Comparison of ENCODE assay signal across 29 mouse cellular contexts in the genomic region with DNA sequence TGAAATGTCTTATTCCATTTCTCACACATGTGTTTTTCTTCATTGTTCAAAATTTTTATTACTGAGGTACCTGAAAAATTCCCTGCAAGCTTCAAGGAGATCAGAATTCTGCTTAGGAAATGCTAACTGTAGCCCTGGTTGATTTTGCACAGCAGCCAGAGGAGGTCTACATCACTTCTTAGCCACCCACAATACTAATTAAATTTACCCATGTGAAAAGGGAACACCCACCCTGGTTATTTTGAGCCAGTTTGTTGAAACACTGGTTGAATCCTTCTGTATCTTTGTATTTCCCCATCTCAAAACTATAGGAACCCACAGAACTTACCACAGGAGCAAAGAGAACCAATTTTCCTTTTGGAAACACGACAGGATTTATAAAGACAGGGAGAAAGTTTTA.
DNase-seq lines count a peak whose midpoint lies in the region; ATAC-seq and TF ChIP-seq lines count a peak whose summit lies in the region.
"Had no signal": no experiment of that assay in that cellular context is flagged by ENCODE, and none has a peak within 500 bp of the region (broad histone marks: within the 10 kb centered on the region; RNA-seq: fewer than 3 reads in every experiment).

No protein-coding gene starts in this region.

- no peaks in the 10 kb centered on the region for H3K9me3 ChIP-seq in forebrain, embryonic 14.5 days (replicated peaks; ENCODE audit: control insufficient read depth, low read length)
- H3K9me3 ChIP-seq: embryonic facial prominence, embryonic 12.5 days; embryonic facial prominence, embryonic 15.5 days; forebrain, embryonic 15.5 days; G1E; heart, embryonic 10.5 days; heart, embryonic 13.5 days had no signal

- no peak overlapping the region for H3K4me3 ChIP-seq in left cerebral cortex, adult 2 months
- no peak overlapping the region for H3K4me3 ChIP-seq in forebrain, embryonic 14.5 days (ENCODE audit: low read depth, low read length)
- H3K4me3 ChIP-seq: embryonic facial prominence, embryonic 12.5 days; embryonic facial prominence, embryonic 15.5 days; forebrain, embryonic 15.5 days; heart, adult 2 months; heart, embryonic 10.5 days; heart, embryonic 13.5 days had no signal

- H3K27ac ChIP-seq in left cerebral cortex, adult 2 months, result no peak overlapping the region
- no peak overlapping the region for H3K27ac ChIP-seq in forebrain, embryonic 14.5 days (ENCODE audit: low read depth, low read length)
- H3K27ac ChIP-seq: embryonic facial prominence, embryonic 12.5 days; embryonic facial prominence, embryonic 15.5 days; forebrain, embryonic 15.5 days; heart, adult 2 months; heart, embryonic 10.5 days; heart, embryonic 13.5 days; hindbrain, embryonic 14.5 days; hindbrain, postnatal 0 days had no signal

- WGBS in forebrain, embryonic 14.5 days, result 51% methylated on average over 1 of the region's 1 CpGs

- intact Hi-C loops in left cerebral cortex, postnatal 25 days (cut with DNase I), result no loop called here
- intact Hi-C loops in left cerebral cortex, adult 2 months (cut with DNase I), result no loop called here

- H3K36me3 ChIP-seq in forebrain, embryonic 14.5 days (ENCODE audit: control insufficient read depth, insufficient read depth, low read length), result no peaks in the 10 kb centered on the region
- H3K36me3 ChIP-seq: embryonic facial prominence, embryonic 12.5 days; embryonic facial prominence, embryonic 15.5 days; forebrain, embryonic 15.5 days; G1E; heart, embryonic 10.5 days; heart, embryonic 13.5 days had no signal

- H3K4me1 ChIP-seq in forebrain, embryonic 14.5 days (ENCODE audit: control insufficient read depth, insufficient read depth, low read length), result no peaks in the 10 kb centered on the region
- H3K4me1 ChIP-seq: embryonic facial prominence, embryonic 12.5 days; embryonic facial prominence, embryonic 15.5 days; forebrain, embryonic 15.5 days; heart, embryonic 10.5 days; heart, embryonic 13.5 days had no signal

- H3K27me3 ChIP-seq in forebrain, embryonic 14.5 days (replicated peaks; ENCODE audit: control insufficient read depth, insufficient read depth, low read length), result no peaks in the 10 kb centered on the region
- H3K27me3 ChIP-seq: CH12.LX; embryonic facial prominence, embryonic 12.5 days; embryonic facial prominence, embryonic 15.5 days; forebrain, embryonic 15.5 days; heart, embryonic 13.5 days; Patski had no signal

- peak; percentile 39 to 54 for DNase-seq in frontal cortex, adult 2 months (ENCODE audit: extremely low spot score in 1 of 2, low spot score in 1 of 2)
- DNase-seq in frontal cortex, postnatal 25 days (ENCODE audit: low spot score in 2 of 2), result no peak
- peak; percentile 6 to 78 for DNase-seq in left cerebral cortex, postnatal 25 days (ENCODE audit: low spot score in 2 of 2)
- no peak for DNase-seq in left cerebral cortex, adult 2 months (ENCODE audit: extremely low spot score in 1 of 2, low spot score in 2 of 2)
- DNase-seq in brain, adult 2 months (ENCODE audit: low read depth, low spot score), result peak; percentile 73
- no peak for DNase-seq in forebrain, embryonic 14.5 days (ENCODE audit: low spot score)
- DNase-seq: adrenal gland, postnatal 10 days; adrenal gland, postnatal 36 days; B cell, adult 2 months; cerebellum, adult 11 months; cerebellum, adult 2 months; cerebellum, adult 9-11 months; cerebellum, postnatal 25 days; gastrocnemius, postnatal 10 days; gastrocnemius, postnatal 36 days; heart, adult 2 months; heart, postnatal 14 days; heart, postnatal 4 days had no signal

- no peak overlapping the region for H3K4me2 ChIP-seq in forebrain, embryonic 14.5 days (ENCODE audit: low read length)
- H3K4me2 ChIP-seq: embryonic facial prominence, embryonic 12.5 days; embryonic facial prominence, embryonic 15.5 days; forebrain, embryonic 15.5 days; heart, embryonic 13.5 days; hindbrain, embryonic 14.5 days had no signal

- TF ChIP-seq CTCF in left cerebral cortex, adult 2 months (IDR thresholded peaks at IDR 0.05), result no peak

- ATAC-seq in forebrain, embryonic 14.5 days, result no peak
- ATAC-seq: forebrain, embryonic 15.5 days; hindbrain, postnatal 0 days; inflammation-experienced regulatory T-cells, adult 6 months; Patski had no signal

- no peak overlapping the region for H3K9ac ChIP-seq in forebrain, embryonic 14.5 days (ENCODE audit: low read length)
- H3K9ac ChIP-seq: embryonic facial prominence, embryonic 12.5 days; embryonic facial prominence, embryonic 15.5 days; forebrain, embryonic 15.5 days; heart, embryonic 13.5 days; hindbrain, embryonic 14.5 days had no signal

Comparison
In these comparisons a context has a peak if more than half of its experiments do, and no peak if none do; other contexts are left out.
1. DNase-seq: peak in frontal cortex, adult 2 months (2 of 2), left cerebral cortex, postnatal 25 days (2 of 2) and brain, adult 2 months (single experiment); none in frontal cortex, postnatal 25 days (0 of 2), left cerebral cortex, adult 2 months (0 of 2) and forebrain, embryonic 14.5 days (single experiment).